Mouse (Mus musculus): ENCODE measurements around the gene Gm20661.
A peak's percentile ranks its signal among the peaks of the same experiment; 100 is the strongest.
"Not testable (repeated sequence)": the region's sequence is repeated elsewhere in the genome, so short reads cannot be mapped to it uniquely, and the experiment has no call there.

Gene Gm20661

DNA sequence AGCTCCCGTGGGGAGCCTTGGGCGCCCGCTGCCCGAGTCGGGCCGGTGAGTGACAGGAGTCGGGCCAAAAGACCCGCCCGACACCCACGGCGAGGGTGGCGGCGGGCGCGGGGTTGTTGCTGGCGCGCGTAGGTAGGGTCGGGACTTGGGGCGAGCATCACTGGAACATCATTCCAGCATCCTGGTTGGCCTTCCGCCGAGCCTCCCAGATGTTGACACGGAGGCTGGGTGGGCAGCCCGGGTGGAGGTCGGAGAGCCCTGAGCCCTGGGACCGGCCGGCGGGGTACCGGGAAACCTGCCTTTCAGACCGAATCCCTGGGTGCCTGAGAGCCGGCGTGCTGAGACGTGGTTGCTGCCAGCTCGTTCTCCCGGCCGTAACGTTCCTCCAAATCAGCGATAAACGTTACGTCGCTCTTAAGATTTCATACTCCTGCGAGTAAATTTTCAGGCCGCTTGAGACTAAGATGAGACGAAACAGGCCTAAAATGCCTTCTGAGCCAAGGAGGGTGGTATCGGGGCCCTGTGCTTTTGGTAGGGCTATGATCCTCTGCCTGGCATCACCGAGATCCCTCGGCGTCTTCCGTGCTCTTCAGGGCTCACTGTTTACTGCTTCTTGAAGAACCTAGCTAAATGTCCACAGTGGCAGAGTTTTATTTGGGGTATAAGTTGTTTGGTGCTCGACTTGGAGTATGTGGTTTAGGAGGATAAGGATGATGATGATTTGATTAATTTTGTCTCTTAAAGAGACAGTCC lies 20.1 kb downstream of the Gm20661 start:
- peak; percentile 38 for DNase-seq

GRCm38 (mm10) chr9:108003531-108003890 lies 20.7 kb downstream of the Gm20661 start:
- DNase-seq, result no peak

- DNase-seq, result no peak
Measured at GRCm38 (mm10) chr9:108008041-108008440, 25.2 kb downstream of the Gm20661 start.

GRCm38 (mm10) chr9:108010385-108010784 lies 27.5 kb downstream of the Gm20661 start:
- no peak for DNase-seq

DNA sequence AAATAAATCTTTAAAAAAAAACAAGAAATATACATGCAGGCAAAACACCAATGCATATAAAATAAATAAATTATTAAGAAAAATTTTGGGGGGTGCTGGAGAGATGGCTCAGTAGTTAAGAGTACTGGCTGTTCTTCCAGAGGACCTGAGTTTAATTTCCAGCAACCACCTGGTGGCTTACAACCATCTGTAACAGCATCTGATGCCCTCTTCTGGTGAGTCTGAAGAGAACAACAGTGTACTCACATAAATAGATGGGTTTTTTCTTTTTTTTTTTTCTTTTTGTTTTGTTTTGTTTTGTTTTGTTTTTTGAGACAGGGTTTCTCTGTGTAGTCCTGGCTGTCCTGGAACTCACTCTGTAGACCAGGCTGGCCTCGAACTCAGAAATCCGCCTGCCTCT lies 30.7 kb downstream of the Gm20661 start:
- not testable (repeated sequence) for DNase-seq

GRCm38 (mm10) chr9:108017127-108017526 lies 34.3 kb downstream of the Gm20661 start:
- no peak for DNase-seq

- DNase-seq, result no peak
Measured at GRCm38 (mm10) chr9:108020741-108021140, 37.9 kb downstream of the Gm20661 start.

- DNase-seq, result no peak
Measured at GRCm38 (mm10) chr9:108023216-108023615, 40.4 kb downstream of the Gm20661 start.

- DNase-seq, result no peak
Measured at GRCm38 (mm10) chr9:108026584-108026983, 43.7 kb downstream of the Gm20661 start.

DNA sequence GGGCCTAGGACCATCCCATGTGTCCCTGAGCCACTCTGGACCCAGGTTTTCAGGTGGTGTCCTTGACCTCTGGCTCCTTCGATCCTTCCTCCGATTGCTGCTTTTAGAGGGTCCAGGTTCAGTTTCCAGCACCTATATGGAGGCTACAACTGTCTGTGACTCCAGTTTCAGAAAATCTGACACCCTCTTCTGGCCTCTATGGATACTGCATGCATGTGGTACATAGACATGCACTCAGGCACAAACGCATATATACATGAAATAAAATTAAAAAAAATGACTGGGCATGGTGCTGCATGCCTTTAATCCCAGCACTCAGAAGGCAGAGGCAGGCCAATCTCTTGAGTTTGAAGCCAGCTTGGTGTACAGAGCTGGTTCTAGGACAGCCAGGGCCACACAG lies 45.0 kb downstream of the Gm20661 start:
- DNase-seq, result no peak

- DNase-seq, result no peak
Measured at GRCm38 (mm10) chr9:108032126-108032525, 49.3 kb downstream of the Gm20661 start.

- peak; percentile 31 for DNase-seq
Measured at GRCm38 (mm10) chr9:108035331-108036156, 52.7 kb downstream of the Gm20661 start.

Measured in lung, postnatal 36 days (tissue).